Mouse (Mus musculus): ENCODE data around the gene Gm10260. TPM values are rescaled to one million over a fixed set of nuclear protein-coding genes. Genes with fewer than 3 reads are reported as not detected.

Gm10260 gene
- polyA plus RNA-seq, 1 experiment from 2014 or later = 5.0 TPM

GRCm38 (mm10) chr13:97734760-97735159, 25.7 kb downstream of the Gm10260 start:
- no peak overlapping the region for H3K4me3 ChIP-seq
- no peak overlapping the region for H3K27ac ChIP-seq (replicated peaks)
- H3K36me3 ChIP-seq (replicated peaks) = no peaks in the 10 kb centered on the region
- DNase-seq (ENCODE audit: low spot score) = no peak
- no peaks in the 10 kb centered on the region for H3K9me3 ChIP-seq
- WGBS = 91% methylated on average over 3 of the region's 3 CpGs
- no peaks in the 10 kb centered on the region for H3K27me3 ChIP-seq (replicated peaks; ENCODE audit: low read depth, poor library complexity, severe bottlenecking)
- H3K4me1 ChIP-seq = no peaks in the 10 kb centered on the region

DNA sequence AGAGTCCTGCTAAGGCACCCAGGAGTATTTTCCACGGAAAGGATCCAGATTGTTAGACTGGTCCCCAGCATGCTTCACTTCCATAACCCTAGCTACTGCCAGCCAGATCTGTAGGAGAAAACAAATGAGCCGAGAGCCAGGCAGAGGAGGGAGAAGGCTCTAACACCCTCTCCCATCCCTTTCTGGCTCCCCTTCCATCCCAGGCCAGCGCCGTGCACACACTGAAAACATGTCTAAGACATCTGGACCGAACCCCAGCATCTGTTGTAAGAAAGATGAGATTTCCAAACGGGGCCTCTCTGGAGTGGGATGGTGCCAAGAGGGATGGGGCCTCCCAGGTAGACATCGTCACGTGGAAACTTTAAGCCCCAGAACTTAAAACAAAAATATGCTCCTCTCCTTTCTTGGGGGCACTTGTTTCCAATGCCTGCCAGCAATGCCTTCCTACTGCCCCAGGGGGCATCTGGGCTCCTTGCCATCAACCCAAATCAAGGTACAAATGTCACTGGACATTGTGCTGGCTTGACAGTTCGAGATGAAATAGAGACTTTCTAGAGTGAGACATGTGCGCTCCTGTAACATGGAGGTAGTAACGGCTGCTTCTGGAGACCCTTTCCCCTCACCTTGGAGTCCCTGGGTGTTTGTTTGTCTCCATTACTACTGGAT, 35.1 kb downstream of the Gm10260 start:
- H3K36me3 ChIP-seq (replicated peaks) = no peaks in the 10 kb centered on the region
- H3K9me3 ChIP-seq = no peaks in the 10 kb centered on the region
- H3K4me1 ChIP-seq = no peaks in the 10 kb centered on the region
- no peak for DNase-seq (ENCODE audit: low spot score)
- no peak overlapping the region; the same call in 1 of the 2 replicates for H3K27ac ChIP-seq (replicated peaks)
- WGBS = 79% methylated on average over 11 of the region's 11 CpGs
- H3K4me3 ChIP-seq = no peak overlapping the region
- no peaks in the 10 kb centered on the region for H3K27me3 ChIP-seq (replicated peaks; ENCODE audit: low read depth, poor library complexity, severe bottlenecking)

GRCm38 (mm10) chr13:97724551-97724950, 35.9 kb downstream of the Gm10260 start:
- H3K9me3 ChIP-seq = no peaks in the 10 kb centered on the region
- no peak for DNase-seq (ENCODE audit: low spot score)
- no peaks in the 10 kb centered on the region for H3K36me3 ChIP-seq (replicated peaks)
- 58% methylated on average over 6 of the region's 6 CpGs for WGBS
- H3K4me3 ChIP-seq = no peak overlapping the region
- no peak overlapping the region for H3K27ac ChIP-seq (replicated peaks)
- H3K4me1 ChIP-seq = no peaks in the 10 kb centered on the region
- H3K27me3 ChIP-seq (replicated peaks; ENCODE audit: low read depth, poor library complexity, severe bottlenecking) = no peaks in the 10 kb centered on the region

- Histone ChIP-seq H3K27me3 (replicated peaks; ENCODE audit: low read depth, poor library complexity, severe bottlenecking) (no peaks in the 10 kb centered on the region), H3K36me3 (replicated peaks) (no peaks in the 10 kb centered on the region), H3K4me3 (no peak overlapping the region), H3K9me3 (no peaks in the 10 kb centered on the region), H3K4me1 (no peaks in the 10 kb centered on the region; the same call in 1 of the 2 replicates), H3K27ac (replicated peaks) (no peak overlapping the region)
- WGBS = 71% methylated on average over 8 of the region's 8 CpGs
- DNase-seq (ENCODE audit: low spot score) = no peak
Measured at GRCm38 (mm10) chr13:97712506-97713275, 47.7 kb downstream of the Gm10260 start.

GRCm38 (mm10) chr13:97711510-97711909, 48.9 kb downstream of the Gm10260 start:
- no peak for DNase-seq (ENCODE audit: low spot score)
- Histone ChIP-seq H3K36me3 (replicated peaks) (no peaks in the 10 kb centered on the region), H3K4me1 (no peaks in the 10 kb centered on the region; the same call in 1 of the 2 replicates), H3K9me3 (no peaks in the 10 kb centered on the region), H3K27ac (replicated peaks) (no peak overlapping the region), H3K27me3 (replicated peaks; ENCODE audit: low read depth, poor library complexity, severe bottlenecking) (no peaks in the 10 kb centered on the region), H3K4me3 (no peak overlapping the region)
- WGBS = 95% methylated on average over 2 of the region's 2 CpGs
